Mouse (Mus musculus) kidney, embryonic 14.5 days (tissue): Measurements from ENCODE around the gene U2af1l4. TPM values are rescaled to one million over a fixed set of nuclear protein-coding genes. Genes with fewer than 3 reads are reported as not detected.
A peak's percentile ranks its signal among the peaks of the same experiment; 100 is the strongest.

Experiments
- ATAC-seq: fragments of 200-750 bp; cut with Nextera tagmentation; 2 replicates; pipeline ENCODE4 v1.8.0; 2017; ENCODE audit warnings: moderate number of reproducible peaks, mild to moderate bottlenecking, moderate TSS enrichment, moderate library complexity; ENCODE audit not compliant: low FRiP score, low TSS enrichment
- H3K27ac ChIP-seq: fragments of 300-500 bp; sonication (generic); 2 replicates; pipeline ENCODE4 v1.5.1; 2014; ENCODE audit warnings: low read depth, mild to moderate bottlenecking, low read length, moderate library complexity, mixed read lengths
- H3K27me3 ChIP-seq: fragments of 300-500 bp; sonication (generic); 2 replicates; pipeline ENCODE4 v1.6.1; 2014; ENCODE audit warnings: mild to moderate bottlenecking, low read length; ENCODE audit not compliant: control insufficient read depth, insufficient read depth
- H3K36me3 ChIP-seq: fragments of 300-500 bp; sonication (generic); 2 replicates; pipeline ENCODE4 v1.6.1; 2014; ENCODE audit warnings: low read length, mixed read lengths; ENCODE audit not compliant: control insufficient read depth, insufficient read depth
- H3K4me1 ChIP-seq: fragments of 300-500 bp; sonication (generic); 2 replicates; pipeline ENCODE4 v1.6.1; 2014; ENCODE audit warnings: low read length, mixed read lengths; ENCODE audit not compliant: control insufficient read depth, insufficient read depth
- H3K4me2 ChIP-seq: fragments of 300-500 bp; sonication (generic); replicated peaks from 2 replicates; pipeline ENCODE4 v1.6.1; 2014; ENCODE audit warnings: low read depth, mild to moderate bottlenecking, low read length
- H3K4me3 ChIP-seq: fragments of 300-500 bp; sonication (generic); 2 replicates; pipeline ENCODE4 v1.5.1; 2014; ENCODE audit warnings: mild to moderate bottlenecking, low read length
- H3K9ac ChIP-seq: fragments of 300-500 bp; sonication (generic); 2 replicates; pipeline ENCODE4 v1.6.1; 2014; ENCODE audit warnings: low read depth, mild to moderate bottlenecking, low read length, moderate library complexity
- H3K9me3 ChIP-seq: fragments of 300-500 bp; sonication (generic); 2 replicates; pipeline ENCODE4 v1.6.1; 2016; ENCODE audit warnings: low read length; ENCODE audit not compliant: control insufficient read depth
- WGBS: fragments of 180-500 bp; shearing (Covaris S2); extraction: QIAGEN DNeasy Blood & Tissue Kit; methylation state at CpG from one replicate; pipeline ENCODE4 v1.1.7; 2014; 5-methylcytosine and 5-hydroxymethylcytosine counted together
- microRNA-seq: library from miRNA; unstranded; fragments of <30 nt; microRNA quantifications from one replicate; pipeline ENCODE4, GENCODE M21; 2016
- polyA plus RNA-seq: library from polyadenylated mRNA; unstranded; fragments of >200 nt; fragmentation: Nextera tagmentation; extraction: Ambion mirVana; gene quantifications from 2 replicates; pipeline ENCODE4 v1.2.1, GENCODE M21; 2014

Gene U2af1l4
- polyA plus RNA-seq, 1 experiment from 2014 or later = 109 TPM

GRCm38 (mm10) chr7:30608476-30608875 is 45.4 kb downstream of the U2af1l4 start:
- H3K9me3 ChIP-seq = no peaks in the 10 kb centered on the region
- no peak overlapping the region for H3K4me2 ChIP-seq
- H3K27ac ChIP-seq = no peak overlapping the region
- H3K27me3 ChIP-seq = no peaks in the 10 kb centered on the region
- no peaks in the 10 kb centered on the region for H3K36me3 ChIP-seq
- H3K4me1 ChIP-seq = peaks cover 10% of the 10 kb centered on the region
- H3K9ac ChIP-seq = no peak overlapping the region
- 47% methylated on average over 16 of the region's 16 CpGs for WGBS
- H3K4me3 ChIP-seq = no peak overlapping the region
- no peak for ATAC-seq

GRCm38 (mm10) chr7:30610043-30610442 is 46.9 kb downstream of the U2af1l4 start:
- Histone ChIP-seq H3K9ac (no peak overlapping the region), H3K27me3 (no peaks in the 10 kb centered on the region), H3K4me1 (peaks cover 6% of the 10 kb centered on the region), H3K27ac (no peak overlapping the region), H3K4me3 (no peak overlapping the region), H3K36me3 (no peaks in the 10 kb centered on the region), H3K4me2 (no peak overlapping the region), H3K9me3 (no peaks in the 10 kb centered on the region)
- no peak for ATAC-seq
- WGBS = 56% methylated on average over 7 of the region's 7 CpGs

GRCm38 (mm10) chr7:30612654-30613402 is 49.7 kb downstream of the U2af1l4 start, which contains the start of gene Upk1a:
Upk1a (minus strand) TSS chr7:30612847.
- Histone ChIP-seq H3K9me3 (no peaks in the 10 kb centered on the region), H3K27ac (no peak within 1 kb of the TSS), H3K4me3 (no peak within 1 kb of the TSS), H3K4me1 (peaks cover 6% of the 10 kb centered on the region), H3K9ac (no peak within 1 kb of the TSS), H3K4me2 (no peak within 1 kb of the TSS), H3K36me3 (peaks cover 17% of the 10 kb centered on the region), H3K27me3 (no peaks in the 10 kb centered on the region)
- WGBS = 32% methylated on average over 8 of the region's 8 CpGs
- peak; percentile 54 for ATAC-seq

GRCm38 (mm10) chr7:30613529-30614112 is 50.5 kb downstream of the U2af1l4 start:
- H3K9ac ChIP-seq = no peak overlapping the region
- no peak overlapping the region for H3K4me2 ChIP-seq
- ATAC-seq = peak; percentile 61
- H3K4me3 ChIP-seq = no peak overlapping the region
- peaks cover 25% of the 10 kb centered on the region for H3K36me3 ChIP-seq
- no peak overlapping the region for H3K27ac ChIP-seq
- 25% methylated on average over 14 of the region's 14 CpGs for WGBS
- H3K27me3 ChIP-seq = no peaks in the 10 kb centered on the region
- H3K9me3 ChIP-seq = no peaks in the 10 kb centered on the region
- peaks cover 6% of the 10 kb centered on the region for H3K4me1 ChIP-seq

GRCm38 (mm10) chr7:30614454-30614853 is 51.4 kb downstream of the U2af1l4 start:
- Histone ChIP-seq H3K36me3 (peaks cover 33% of the 10 kb centered on the region), H3K27ac (no peak overlapping the region), H3K4me2 (no peak overlapping the region), H3K9me3 (no peaks in the 10 kb centered on the region), H3K4me1 (peaks cover 6% of the 10 kb centered on the region), H3K4me3 (no peak overlapping the region), H3K9ac (no peak overlapping the region), H3K27me3 (no peaks in the 10 kb centered on the region)
- ATAC-seq = no peak
- WGBS = 73% methylated on average over 2 of the region's 2 CpGs

Small RNAs within 50 kb of the gene (microRNA-seq; reads per million reads assigned to microRNA genes)
- gene Gm38670 = 1.7 reads per million
- gene Mir3569 = 0.84 reads per million

Other genes with a start within 250 kb of the U2af1l4 start
- 43.5 and 72.9 TPM in 2 replicates for gene Syne4, start 248.5 kb upstream of the U2af1l4 start, polyA plus RNA-seq
- gene E130208F15Rik, start 241.6 kb upstream of the U2af1l4 start, polyA plus RNA-seq = not detected in 2 replicates
- gene Sdhaf1, start 239.4 kb upstream of the U2af1l4 start, polyA plus RNA-seq = 20.6 and 21.5 TPM in 2 replicates
- gene Lrfn3, start 200.5 kb upstream of the U2af1l4 start, polyA plus RNA-seq = 5.8 and 7.2 TPM in 2 replicates
- 23.8 and 26.7 TPM in 2 replicates for gene Tyrobp, start 149.5 kb upstream of the U2af1l4 start, polyA plus RNA-seq
- gene Hcst, start 143.4 kb upstream of the U2af1l4 start, polyA plus RNA-seq = 0.57 and 1.0 TPM in 2 replicates
- gene Nfkbid, start 141.6 kb upstream of the U2af1l4 start, polyA plus RNA-seq = 1.1 and 1.9 TPM in 2 replicates
- gene Aplp1, start 117.8 kb upstream of the U2af1l4 start, polyA plus RNA-seq = 16.7 and 19.0 TPM in 2 replicates
- 0.20 and 0.54 TPM in 2 replicates for gene Kirrel2, start 105.6 kb upstream of the U2af1l4 start, polyA plus RNA-seq
- gene Nphs1, start 105.0 kb upstream of the U2af1l4 start, polyA plus RNA-seq = 2.7 and 3.0 TPM in 2 replicates
- gene Prodh2, start 69.7 kb upstream of the U2af1l4 start, polyA plus RNA-seq = 0.94 and 2.3 TPM in 2 replicates
- 13.4 and 17.3 TPM in 2 replicates for gene Arhgap33, start 28.2 kb upstream of the U2af1l4 start, polyA plus RNA-seq
- gene Hspb6, start 11.1 kb upstream of the U2af1l4 start, polyA plus RNA-seq = 8.9 and 9.2 TPM in 2 replicates
- gene Proser3, start 11.0 kb upstream of the U2af1l4 start, polyA plus RNA-seq = 15.2 and 25.0 TPM in 2 replicates
- 38.5 and 48.0 TPM in 2 replicates for gene Lin37, start 3.5 kb upstream of the U2af1l4 start, polyA plus RNA-seq
- gene Gm49396, start within 50 bp of the U2af1l4 start, polyA plus RNA-seq = 8.0 and 11.3 TPM in 2 replicates
- 121 and 182 TPM in 2 replicates for gene Psenen, start 326 bp downstream of the U2af1l4 start, polyA plus RNA-seq
- gene Igflr1, start 2.1 kb downstream of the U2af1l4 start, polyA plus RNA-seq = 2.9 and 3.7 TPM in 2 replicates
- 12.3 and 13.6 TPM in 2 replicates for gene Kmt2b, start 25.4 kb downstream of the U2af1l4 start, polyA plus RNA-seq
- gene Zbtb32, start 35.6 kb downstream of the U2af1l4 start, polyA plus RNA-seq = 0.21 and 0.22 TPM in 2 replicates
- 2.2 and 2.3 TPM in 2 replicates for gene Upk1a, start 49.5 kb downstream of the U2af1l4 start, polyA plus RNA-seq
- gene Cox6b1, start 62.9 kb downstream of the U2af1l4 start, polyA plus RNA-seq = 961 and 1,287 TPM in 2 replicates
- gene Etv2, start 72.6 kb downstream of the U2af1l4 start, polyA plus RNA-seq = not detected in 2 replicates
- 93.4 and 111 TPM in 2 replicates for gene Rbm42, start 87.0 kb downstream of the U2af1l4 start, polyA plus RNA-seq
- gene Haus5, start 101.7 kb downstream of the U2af1l4 start, polyA plus RNA-seq = 45.8 and 58.6 TPM in 2 replicates
- not detected in 2 replicates for gene Pmis2, start 108.3 kb downstream of the U2af1l4 start, polyA plus RNA-seq
- gene 2200002J24Rik, start 135.6 kb downstream of the U2af1l4 start, polyA plus RNA-seq = not detected in 2 replicates
- gene Atp4a, start 148.9 kb downstream of the U2af1l4 start, polyA plus RNA-seq = 1.2 and 1.3 TPM in 2 replicates
- 202 and 206 TPM in 2 replicates for gene Tmem147, start 166.2 kb downstream of the U2af1l4 start, polyA plus RNA-seq
- 0.61 and 1.6 TPM in 2 replicates for gene Gapdhs, start 180.4 kb downstream of the U2af1l4 start, polyA plus RNA-seq
- gene Sbsn, start 188.2 kb downstream of the U2af1l4 start, polyA plus RNA-seq = 1.1 and 1.6 TPM in 2 replicates
- gene Dmkn, start 200.5 kb downstream of the U2af1l4 start, polyA plus RNA-seq = 0.74 and 0.95 TPM in 2 replicates
- not detected in 2 replicates for gene Krtdap, start 224.6 kb downstream of the U2af1l4 start, polyA plus RNA-seq